Mouse (Mus musculus) erythroblast, embryonic 14.5 days (primary cell): ENCODE results near the gene Rpl36al.

Source experiments
- GATA1 ChIP-seq: IDR thresholded peaks from 2 replicates; pipeline ENCODE4 v1.6.1; 2012; ENCODE audit warnings: low read length, inconsistent platforms, mixed read lengths
- TAL1 ChIP-seq: IDR thresholded peaks from 3 replicates; pipeline ENCODE4 v1.6.1; 2012; ENCODE audit warnings: low read length, inconsistent platforms, mixed read lengths

DNA sequence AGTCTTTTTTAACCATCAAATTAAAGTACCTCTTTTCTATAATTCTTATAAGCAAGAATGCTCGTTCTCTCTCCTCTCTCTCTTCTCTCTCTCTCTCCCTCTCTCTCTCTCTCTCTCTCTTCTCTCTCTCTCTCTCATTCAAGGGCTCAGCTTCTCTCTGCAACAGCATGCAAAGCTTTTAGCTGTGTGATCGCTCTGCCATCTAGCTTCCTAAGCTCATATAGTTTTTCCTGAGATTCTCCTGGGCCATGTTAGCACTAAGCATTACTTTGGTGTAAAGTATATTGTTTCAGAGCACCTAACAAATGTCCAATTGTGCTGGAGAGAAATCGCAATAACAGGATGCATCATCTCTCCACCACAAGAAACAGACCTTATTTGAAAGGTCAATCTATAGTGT is 44.7 kb downstream of the Rpl36al start:
- no peak for TF ChIP-seq GATA1
- TF ChIP-seq TAL1, result no peak
